Mouse (Mus musculus) kidney, postnatal 14 days (tissue): ENCODE measurements around the gene Vamp2.

Experiments used
- DNase-seq: peaks from one replicate; pipeline ENCODE4 v3.0.0; 2022; ENCODE audit warnings: mixed read lengths

The Vamp2 gene

DNA sequence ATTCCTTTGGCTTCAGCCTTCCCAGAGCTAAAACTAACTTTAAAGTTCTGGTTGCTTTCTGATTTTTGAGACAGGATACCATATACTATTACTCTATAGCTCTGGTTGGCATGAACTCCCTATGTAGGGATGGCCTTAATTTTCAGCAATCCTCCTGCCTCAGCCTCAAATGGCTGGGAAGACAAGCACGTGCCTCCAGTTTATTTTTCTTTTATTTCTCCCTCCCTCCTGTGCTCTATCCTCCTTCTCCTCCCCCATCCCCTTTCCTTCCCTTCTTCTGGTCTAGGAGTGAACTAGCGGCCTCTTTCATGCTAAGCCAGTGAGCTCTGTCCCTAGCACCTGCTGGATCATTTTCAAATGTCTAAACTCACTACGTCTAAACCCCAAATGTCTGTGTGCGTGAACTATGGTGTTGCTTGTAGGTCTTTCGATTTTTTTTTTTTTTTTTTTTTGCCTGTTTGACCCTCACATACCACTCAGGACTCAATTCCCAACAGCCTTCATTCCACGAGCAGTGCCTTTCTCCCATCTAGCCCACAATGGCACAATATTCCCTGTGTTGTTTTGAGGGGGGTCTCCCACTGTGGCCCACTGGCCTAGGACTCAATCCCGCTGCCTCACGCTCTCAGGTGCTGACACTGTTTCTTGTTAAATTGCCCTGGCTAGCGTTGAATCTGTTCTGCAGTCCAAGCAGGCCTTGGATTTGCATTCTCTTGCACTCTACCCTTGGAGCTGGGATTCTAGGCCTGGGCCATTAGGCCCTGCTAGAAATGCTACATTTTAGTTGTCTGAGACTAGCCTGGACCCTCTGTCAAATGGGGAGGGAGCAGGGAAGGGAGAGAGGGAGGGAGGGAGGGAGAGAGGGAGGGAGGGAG, 23.8 kb upstream of the Vamp2 start:
- DNase-seq = no peak

DNA sequence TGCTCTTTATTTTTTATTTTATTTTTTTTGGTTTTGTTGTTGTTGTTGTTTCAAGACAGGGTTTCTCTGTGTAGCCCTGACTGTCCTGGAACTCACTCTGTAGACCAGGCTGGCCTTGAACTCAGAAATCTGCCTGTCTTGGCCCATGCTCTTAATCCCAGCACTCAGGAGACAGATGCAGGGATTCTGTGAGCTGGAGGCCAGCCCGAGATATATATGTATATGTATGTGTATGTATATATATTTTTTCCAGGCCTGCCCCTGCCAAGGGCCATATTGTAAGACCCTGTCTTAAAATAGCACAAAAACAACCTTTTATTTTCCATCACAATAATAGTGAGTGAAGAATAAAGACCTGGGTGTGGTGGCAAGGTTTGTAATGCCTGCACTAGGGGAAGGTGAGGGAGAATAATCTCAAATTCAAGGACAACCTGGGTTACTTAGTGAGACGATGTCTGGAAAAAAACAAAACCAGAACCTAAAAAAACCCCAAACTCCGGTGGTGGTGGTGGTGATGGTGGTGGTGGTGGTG, 22.8 kb upstream of the Vamp2 start:
- DNase-seq = no peak

DNA sequence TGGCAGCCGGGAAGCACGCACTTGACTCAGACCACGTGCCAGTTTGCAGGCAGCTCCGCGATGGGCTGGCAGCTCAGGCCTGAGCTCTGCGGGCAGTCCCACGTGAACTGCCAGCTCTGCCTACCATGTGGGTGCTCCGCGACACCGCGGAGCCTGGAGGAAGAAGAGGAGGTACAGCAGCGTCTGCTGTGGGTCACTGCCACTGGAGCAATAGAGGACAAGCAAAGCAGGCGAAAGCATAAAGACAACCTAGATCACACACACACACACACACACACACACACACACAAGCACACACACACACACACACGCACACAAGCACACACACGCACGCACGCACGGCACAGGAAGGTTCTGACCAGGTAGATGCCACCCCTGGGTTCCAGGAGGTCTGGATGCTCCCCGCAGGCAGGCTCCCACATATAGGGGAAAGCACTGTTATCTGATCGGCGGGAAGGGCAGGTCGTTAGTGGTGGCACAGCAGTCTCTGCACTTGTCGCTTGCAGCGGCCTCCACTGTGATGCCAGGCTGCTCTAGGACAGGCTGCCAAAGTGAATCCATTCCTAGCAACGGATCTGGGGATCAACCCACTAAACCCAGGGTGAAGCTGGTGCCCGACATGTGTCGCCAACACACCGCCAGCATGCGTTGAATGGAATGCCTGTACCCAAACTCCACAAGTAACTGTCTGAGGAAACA, 22.0 kb upstream of the Vamp2 start:
- DNase-seq = peak; percentile 40

DNA sequence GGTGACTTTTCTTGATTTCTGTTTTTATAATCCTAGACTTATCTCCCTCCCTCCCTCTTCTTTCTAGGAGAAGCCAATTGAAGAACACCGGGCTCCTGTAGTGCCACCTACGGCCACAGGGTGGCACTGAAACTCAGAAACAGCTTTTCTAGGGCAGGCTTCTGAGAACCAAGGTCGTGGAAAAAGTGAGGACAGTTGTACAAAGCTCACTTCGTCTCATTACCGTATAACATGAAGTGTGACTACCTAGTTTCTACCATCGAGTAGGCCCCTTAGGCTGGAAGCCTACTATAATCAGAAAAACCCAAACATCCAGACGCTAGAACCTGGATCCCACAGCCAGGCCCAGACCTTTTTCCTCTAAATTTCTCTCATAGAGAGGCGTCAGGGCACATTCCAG, 21.3 kb upstream of the Vamp2 start:
- peak; percentile 94 for DNase-seq

DNA sequence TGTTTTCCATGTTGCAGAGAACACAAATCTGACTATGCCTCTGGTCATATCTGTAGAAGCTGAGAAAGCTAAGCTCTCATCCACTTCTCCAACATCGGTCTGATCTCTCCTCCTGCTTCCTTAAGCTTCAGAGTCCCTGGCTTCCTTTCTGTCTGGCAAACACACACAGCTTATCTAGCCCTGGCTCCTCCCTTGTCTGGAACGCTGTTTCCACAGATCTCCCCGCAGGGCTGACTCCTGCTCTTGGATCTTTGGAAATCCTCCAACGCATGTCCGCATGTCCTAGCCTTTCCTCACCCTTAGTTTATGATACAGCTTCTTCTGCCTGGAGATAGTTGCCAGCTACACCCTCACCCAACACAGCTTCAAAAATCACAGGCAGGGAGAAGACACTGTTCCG, 20.7 kb upstream of the Vamp2 start:
- peak; percentile 28 for DNase-seq

DNA sequence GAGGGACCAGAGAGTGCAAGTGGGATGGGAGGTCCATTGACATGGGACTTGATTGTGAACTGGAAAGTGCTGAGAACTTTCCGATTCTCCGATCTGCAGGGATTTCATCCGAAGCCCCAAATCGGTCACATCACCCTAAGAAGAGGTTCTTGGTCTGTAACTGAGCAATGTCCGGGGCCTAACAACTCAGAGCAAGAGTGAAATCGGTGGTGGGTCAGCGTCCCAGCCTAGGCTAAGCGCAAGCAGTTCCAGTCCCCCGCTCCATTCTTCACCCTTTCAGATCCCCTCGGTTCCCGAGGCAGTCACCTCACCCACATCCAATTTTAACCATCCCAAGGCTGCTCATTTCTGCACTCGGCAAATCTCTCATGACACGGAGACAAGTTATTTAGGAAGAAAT, 18.2 kb upstream of the Vamp2 start:
- DNase-seq = peak; percentile 33

DNA sequence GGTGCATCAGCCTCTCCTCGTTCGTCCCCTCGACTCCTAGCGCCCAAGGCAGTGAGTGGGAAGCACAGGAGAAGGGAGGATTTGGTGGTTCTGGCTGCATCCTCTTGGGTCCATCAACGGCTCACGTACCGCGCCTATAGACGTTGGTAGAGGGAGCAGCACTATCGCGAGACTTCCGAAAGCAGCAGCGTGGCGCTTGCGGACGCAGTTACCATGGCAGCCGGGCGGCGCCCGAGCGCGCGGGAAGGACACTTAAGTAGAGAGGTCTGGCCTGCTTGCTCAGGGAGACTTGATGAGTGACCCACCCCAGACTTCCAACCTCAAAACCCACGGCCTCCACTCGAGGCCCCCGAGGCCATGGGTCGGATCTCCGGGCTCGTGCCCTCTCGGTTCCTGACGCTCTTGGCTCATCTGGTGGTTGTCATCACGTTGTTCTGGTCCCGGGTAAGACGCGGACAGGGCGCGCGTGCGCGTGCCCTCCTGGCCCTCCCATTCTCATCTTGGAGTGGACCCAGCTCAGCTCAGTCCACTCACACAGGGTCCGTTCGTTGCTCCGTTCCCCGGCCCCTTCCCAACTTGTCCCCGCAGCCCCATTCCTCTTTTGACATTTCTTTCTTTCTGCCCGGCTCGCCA, 17.6 kb upstream of the Vamp2 start, which contains the start of gene Tmem107:
Gene Tmem107 (plus strand): TSS at position 217 of the 633 bp plus-strand sequence.
- DNase-seq = peak; percentile 96

DNA sequence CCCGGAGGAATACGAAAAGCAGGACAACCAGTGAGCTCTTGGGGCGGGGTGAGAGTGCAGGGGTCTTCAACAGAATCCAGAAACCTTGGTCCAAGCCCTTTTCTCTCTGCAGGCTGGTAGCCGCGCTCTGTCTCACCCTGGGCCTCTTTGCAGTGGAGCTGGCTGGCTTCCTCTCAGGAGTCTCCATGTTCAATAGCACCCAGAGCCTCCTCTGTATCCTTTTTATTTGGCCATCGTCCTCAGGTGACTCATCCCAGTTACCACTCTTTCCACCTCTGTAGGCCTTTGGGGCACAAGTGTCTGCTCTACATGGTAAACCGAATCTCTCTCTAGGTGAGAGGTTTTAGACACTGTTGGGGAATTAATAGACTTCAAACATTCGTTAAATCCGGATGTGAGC, 17.0 kb upstream of the Vamp2 start:
- DNase-seq = no peak

DNA sequence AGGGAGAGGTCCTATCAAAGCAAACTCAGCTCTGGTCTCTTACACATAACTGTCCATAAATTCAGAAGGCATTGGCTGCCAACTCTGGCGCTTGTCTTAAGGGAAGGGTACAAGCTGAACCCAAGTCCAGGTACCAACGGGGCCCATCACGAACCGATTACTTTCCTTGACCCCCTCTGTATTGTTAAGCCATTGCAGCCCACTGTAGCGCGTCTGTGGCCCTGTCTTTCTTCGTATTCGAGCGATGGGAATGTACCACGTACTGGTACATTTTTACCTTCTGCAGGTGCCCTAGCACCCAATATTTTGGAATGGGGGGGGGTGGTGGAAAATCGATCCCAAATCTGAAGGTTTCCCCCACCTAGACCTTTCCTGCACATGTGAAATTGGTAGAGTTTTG, 16.1 kb upstream of the Vamp2 start:
- DNase-seq = no peak

DNA sequence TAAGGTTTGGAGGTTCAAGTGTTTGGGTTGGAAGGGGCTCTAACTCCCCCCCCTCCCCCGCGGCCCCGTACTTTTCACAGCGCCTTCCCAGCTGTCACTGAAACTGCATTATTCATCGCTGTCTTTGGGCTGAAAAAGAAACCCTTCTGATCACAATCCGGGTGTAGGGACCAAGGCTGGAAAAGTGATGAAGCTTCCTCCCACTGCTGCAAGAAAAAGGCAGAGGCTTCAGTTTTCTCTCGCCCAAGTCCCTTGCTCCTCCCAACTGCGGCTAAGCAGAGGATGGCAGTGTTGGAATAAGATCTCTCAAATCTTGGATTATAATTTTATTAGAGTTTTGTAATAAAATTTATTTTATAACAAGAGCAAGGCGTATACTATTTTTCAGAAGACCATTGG, 15.6 kb upstream of the Vamp2 start:
- DNase-seq = no peak

DNA sequence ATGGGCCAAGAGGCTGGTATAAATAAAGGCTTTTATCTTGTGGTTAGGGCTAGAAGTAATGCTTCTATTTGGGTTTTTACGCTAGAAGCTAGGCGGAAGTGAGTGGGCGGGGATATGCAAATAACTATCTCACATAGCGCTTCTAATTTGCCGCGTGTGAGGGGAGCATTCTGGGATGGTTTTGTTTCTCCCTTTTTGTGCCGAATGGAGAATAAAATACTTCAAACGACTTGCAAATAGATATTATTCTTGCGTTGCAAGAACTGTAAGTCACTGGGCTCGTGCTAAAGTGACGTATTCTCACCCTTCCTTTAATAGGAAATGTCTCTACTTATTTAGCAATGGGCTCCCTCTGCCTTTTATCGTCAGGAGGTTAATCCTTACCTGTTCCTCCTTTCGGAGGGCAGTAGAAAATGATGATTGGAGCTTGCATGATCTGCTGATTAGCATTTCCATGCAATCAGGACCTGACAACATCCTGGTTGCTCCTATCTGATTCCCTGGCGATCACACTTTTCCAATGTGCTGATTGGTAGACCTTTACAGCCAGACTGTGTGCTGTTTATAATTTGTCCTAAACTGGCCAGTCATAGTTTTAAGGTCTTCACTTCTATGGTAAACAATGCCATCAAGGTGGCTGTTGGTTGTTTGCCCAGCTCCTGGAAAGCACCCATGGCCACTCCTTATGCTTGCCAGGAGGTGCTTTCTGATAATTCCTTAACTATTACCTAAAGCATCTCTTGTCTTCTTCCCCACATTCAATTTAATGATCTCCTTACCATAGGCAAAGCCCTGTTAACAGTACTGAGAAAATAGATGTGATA, 15.0 kb upstream of the Vamp2 start:
- peak; percentile 91 for DNase-seq

DNA sequence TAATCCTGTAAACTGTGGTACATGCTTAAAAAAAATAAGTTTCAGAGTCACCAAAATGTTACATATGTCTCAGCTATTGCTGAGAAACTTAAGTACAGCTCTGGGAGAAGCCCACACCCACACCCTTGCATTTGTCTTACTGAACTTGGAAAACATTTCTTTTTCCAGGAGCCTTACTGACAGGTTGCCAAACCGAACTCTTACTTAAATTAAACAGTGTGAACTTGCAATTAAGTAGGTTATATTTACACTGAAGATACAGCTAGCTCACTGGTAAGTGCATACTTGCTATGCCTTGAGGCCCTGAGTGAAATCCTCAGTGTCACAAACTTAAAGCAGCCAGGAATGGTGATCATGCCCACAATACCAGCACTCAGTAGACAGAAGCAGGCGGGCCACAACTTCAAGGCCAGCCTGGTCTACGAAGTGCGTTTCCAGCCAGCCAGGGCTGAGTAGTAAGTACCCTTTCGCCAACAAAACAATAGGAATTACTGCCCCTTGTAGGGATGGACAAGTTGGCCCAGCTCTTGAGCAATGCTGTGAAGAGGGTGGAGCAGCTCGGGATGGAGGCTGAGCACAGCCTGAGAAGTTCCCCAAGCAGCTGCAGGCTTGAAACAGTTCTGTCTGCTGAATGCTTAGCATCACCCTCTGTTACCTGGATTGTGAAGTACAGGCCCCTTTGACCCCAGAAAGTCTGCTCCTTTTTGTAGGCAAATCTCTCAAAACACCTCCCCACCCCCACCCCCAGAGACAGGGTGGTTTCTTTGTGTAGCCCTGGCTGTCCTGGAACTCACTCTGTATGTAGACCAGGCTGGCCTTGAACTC, 14.1 kb upstream of the Vamp2 start:
- no peak for DNase-seq

DNA sequence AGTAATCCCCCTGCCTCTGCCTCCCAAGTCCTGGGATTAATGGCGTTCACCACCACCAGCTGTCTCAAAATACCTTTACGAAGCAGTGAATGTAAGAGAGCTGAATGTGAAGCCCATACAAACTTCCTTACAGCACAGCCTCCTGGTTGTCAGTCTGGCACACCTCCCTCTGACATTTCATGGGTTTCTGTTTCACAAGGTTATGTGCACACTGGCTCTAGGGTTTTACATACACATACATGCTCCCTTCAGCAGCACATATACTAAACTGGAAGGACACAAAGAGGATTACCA, 13.6 kb upstream of the Vamp2 start:
- no peak for DNase-seq

DNA sequence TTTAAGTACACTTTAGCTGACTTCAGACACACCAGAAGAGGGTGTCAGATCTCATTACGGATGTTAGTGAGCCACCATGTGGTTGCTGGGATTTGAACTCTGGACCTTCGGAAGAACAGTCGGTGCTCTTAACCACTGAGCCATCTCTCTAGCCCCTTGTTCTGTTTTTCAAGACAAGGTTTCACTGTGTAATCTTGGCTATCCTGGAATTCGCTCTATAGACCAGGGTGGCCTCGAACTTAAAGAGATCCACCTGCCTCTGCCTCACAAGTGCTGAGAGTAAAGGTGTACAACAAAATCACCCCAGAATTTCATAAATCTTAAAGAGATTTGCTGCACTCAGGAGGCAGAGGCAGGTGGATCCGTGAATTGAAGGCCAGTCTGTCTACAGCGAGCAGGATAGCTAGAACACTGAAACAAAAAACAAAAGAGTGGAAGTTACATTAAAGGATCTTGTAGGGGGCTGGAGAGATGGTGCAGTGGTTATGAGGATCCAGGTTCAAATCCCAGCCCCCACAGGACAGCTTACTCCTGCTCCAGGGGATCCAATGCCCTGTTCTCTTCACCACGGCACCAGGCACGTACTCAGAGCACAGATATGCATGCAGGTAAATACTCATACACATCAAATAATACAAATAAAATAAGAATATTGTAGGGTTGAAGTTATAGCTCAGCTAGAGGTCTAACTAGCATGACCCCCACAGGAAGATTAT, 12.4 kb upstream of the Vamp2 start:
- no peak for DNase-seq

DNA sequence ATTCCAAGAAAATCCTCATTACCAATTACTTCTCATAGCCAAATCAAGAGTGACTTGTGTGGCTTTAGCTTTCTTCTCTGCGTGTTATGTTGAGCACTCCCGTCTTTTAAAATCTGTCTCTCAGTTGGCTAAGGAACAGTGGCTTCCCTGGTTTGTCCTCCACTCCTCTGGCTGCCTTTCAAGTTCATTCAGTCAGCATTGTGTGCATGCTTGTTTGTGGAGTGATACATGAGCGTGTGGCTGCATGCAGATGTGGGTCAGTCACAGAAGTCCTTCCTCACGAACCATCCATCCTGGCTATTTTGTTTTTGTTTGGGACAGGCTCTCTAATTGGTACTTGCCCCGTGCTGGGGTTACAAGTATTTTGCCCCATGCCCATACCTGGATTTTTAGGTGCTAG, 11.7 kb upstream of the Vamp2 start:
- DNase-seq = no peak

DNA sequence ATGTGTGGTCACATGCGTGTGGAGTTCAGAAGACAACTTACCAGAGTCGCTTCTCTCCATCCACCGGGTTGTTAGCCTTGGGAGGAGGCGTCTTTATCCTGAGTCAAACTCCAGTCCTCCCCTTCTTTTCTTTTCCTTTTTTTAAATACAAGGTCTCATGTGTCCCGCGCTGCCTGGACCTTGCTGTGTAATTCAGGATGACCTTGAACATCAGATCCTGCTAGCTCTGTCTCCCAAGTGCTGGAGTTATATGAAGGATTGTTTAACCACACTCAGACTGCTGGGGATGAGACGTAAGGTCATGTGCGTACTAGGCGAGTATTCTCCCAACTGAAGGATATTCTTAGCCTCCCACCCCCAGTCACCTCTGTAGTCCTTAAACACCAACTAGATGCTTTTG, 11.0 kb upstream of the Vamp2 start:
- no peak for DNase-seq

DNA sequence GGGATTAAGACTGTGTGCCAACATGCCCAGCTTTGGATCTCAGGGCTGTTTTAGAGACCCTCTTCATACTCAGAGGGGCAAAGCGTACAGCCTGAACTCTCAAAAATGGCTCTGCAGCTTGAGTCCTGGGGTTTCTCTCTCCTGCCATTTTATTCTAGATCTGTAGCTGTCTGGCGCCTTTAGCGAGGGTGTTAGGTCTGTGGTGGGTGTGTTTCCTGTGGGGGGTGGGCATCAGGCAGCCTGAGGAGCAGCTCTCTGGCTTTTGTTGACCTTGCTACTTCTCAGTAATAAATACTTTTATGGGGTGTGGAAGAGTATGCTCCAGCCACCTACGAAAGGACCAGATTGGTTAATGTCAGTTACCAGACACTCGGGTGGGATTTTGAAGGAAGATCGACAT, 10.2 kb upstream of the Vamp2 start:
- no peak for DNase-seq

DNA sequence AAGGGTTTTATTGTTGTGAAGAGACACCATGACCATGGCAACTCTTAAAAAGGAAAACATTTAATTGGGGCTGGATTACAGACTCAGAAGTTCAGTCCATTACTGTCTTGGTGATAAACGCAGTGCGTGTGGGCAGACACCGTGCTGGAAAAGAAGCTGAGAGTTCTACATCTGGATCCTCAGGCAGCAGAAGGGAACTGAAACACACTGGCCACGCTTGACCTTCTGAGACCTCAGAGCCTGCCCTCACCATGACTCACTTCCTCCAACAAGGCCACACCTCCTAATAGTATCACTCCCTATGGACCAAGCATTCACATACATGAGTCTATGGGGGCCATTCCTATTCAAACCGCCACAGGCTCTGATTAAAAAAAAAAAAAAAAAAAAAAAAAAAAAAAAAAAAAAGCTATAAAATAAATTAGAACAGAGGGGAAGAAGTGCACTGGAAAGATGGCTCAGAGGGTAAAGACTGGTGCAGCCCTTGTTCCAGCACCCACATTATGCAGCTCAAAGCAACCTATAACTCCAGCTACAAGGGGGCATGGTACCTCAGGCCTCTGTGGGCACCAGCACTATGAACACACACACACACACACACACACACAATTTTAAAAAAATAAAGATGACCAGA, 9.4 kb upstream of the Vamp2 start:
- no peak for DNase-seq

DNA sequence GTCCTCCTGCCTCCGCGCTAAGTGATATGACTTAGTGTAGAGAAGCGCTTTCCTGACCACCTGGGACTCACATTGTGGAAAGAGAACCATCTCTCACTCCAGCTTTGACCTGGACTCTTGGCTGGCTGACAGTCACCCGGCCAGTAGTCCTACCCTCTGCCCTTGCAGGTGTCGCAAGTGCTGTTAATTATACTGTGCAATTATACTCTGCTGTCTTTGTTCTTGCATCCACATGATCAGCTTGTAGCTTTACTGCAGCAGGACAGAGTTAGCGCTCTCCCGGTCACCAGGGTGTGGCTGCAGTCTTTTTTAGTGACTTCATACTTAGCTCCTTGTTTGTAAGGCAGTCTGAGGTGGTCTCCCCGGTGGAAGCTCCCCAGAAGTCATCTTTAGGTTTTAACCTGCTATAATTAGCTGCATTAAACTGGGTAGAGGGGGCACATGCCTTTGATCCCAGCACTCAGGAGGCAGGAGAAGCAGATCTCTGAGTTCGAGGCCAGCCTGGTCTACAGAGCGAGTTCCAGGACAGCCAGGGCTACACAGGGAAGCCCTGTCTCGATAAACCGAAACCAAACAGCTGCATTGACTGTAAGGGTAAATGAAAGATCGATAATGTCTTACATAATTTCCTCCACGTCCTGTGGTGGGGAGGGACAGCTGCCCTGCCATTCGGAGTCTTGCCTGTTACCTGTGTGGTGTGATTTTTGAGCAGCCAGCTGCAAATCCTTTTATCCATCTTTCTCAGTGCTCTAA, 8.0 kb upstream of the Vamp2 start:
- no peak for DNase-seq

DNA sequence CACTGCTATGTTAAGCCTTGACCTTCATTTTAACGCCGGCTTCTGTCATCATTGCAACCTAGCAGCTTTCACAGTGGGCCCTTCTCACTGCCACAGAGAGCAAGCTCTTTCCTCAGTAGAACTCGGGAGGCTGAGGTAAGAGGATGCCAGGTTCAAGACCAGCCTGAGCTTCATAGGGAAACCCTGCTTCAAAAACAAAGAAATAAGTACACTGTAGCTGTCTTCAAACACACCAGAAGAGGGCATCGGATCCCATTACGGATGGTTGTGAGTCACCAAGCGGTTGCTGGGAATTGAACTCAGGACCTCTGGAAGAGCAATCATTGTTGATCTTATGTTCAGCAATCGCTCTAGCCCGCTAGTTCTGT, 7.5 kb upstream of the Vamp2 start:
- DNase-seq = no peak
